18 mouse cellular contexts compared by ENCODE assay signal in the genomic region with DNA sequence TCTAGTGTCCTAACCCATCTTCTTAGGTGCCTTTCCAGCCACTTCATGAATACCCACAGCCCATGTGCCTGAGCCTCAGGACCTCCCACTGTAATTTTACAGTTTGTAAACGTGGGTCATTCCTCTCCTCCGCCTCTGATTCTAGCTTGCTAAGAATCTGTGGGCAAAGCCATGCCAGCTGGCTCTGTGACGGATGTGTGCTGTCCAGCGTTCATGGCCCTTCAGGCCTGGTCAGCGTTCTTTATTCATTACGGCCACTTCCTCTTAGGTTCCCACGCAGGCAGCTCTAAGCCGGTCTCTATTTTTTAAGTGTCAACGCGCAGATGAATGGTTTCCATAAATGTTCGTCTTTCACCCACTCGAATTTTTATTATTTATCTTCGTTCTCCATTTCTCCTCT.
DNase-seq lines count a peak whose midpoint lies in the region; ATAC-seq and TF ChIP-seq lines count a peak whose summit lies in the region.
"Had no signal": no experiment of that assay in that cellular context is flagged by ENCODE, and none has a peak within 500 bp of the region (broad histone marks: within the 10 kb centered on the region; RNA-seq: fewer than 3 reads in every experiment).

No protein-coding gene starts in this region.

- H3K4me1 ChIP-seq in hindbrain, embryonic 16.5 days (ENCODE audit: control insufficient read depth, insufficient read depth, low read depth, low read length): peaks cover 6% of the 10 kb centered on the region
- peaks cover 21% of the 10 kb centered on the region for H3K4me1 ChIP-seq in hindbrain, embryonic 10.5 days (replicated peaks)
- peaks cover 18% of the 10 kb centered on the region for H3K4me1 ChIP-seq in neural tube, embryonic 15.5 days
- H3K4me1 ChIP-seq: megakaryocyte, embryonic 14.5 days had no signal

- no peaks in the 10 kb centered on the region for H3K27me3 ChIP-seq in hindbrain, embryonic 16.5 days (replicated peaks; ENCODE audit: control insufficient read depth, insufficient read depth, low read length)
- peaks cover 4% of the 10 kb centered on the region; the same call in 1 of the 2 replicates for H3K27me3 ChIP-seq in hindbrain, embryonic 10.5 days (ENCODE audit: insufficient read depth, poor library complexity, severe bottlenecking)
- H3K27me3 ChIP-seq in neural tube, embryonic 15.5 days (replicated peaks): no peaks in the 10 kb centered on the region
- H3K27me3 ChIP-seq: heart, embryonic 13.5 days; limb, embryonic 13.5 days; megakaryocyte, embryonic 14.5 days had no signal

- peak; percentile 28; the same call in 1 of the 2 replicates for ATAC-seq in hindbrain, embryonic 16.5 days
- ATAC-seq in neural tube, embryonic 15.5 days (ENCODE audit: low FRiP score): peak; percentile 29; the same call in 1 of the 2 replicates
- ATAC-seq: forebrain, embryonic 14.5 days had no signal

- intact Hi-C loops in gastrocnemius, adult 2 months (cut with DNase I): no loop called here

- no peaks in the 10 kb centered on the region for H3K9me3 ChIP-seq in hindbrain, embryonic 16.5 days (ENCODE audit: control insufficient read depth, low read length)
- H3K9me3 ChIP-seq in hindbrain, embryonic 10.5 days: no peaks in the 10 kb centered on the region
- H3K9me3 ChIP-seq in neural tube, embryonic 15.5 days (replicated peaks): no peaks in the 10 kb centered on the region
- H3K9me3 ChIP-seq: embryonic facial prominence, embryonic 10.5 days; heart, embryonic 13.5 days; limb, embryonic 13.5 days; megakaryocyte, embryonic 14.5 days had no signal

- DNase-seq in gastrocnemius, adult 2 months: peak; percentile 60
- DNase-seq in gastrocnemius, adult 18-20 months (ENCODE audit: low spot score): no peak
- DNase-seq in hindbrain, embryonic 10.5 days (ENCODE audit: low spot score): no peak
- DNase-seq in neural tube, embryonic 10.5 days (ENCODE audit: extremely low spot score, low spot score): no peak
- DNase-seq in lung, postnatal 36 days: peak; percentile 30
- DNase-seq in retina, postnatal 1 day: no peak
- DNase-seq: adrenal gland, postnatal 36 days; cerebellum, adult 2 months; right cerebral cortex, postnatal 14 days; thymus, postnatal 14 days had no signal

- H3K9ac ChIP-seq in hindbrain, embryonic 16.5 days (ENCODE audit: low read depth, low read length): no peak overlapping the region
- H3K9ac ChIP-seq in neural tube, embryonic 15.5 days (replicated peaks): no peak overlapping the region
- H3K9ac ChIP-seq: heart, embryonic 13.5 days; limb, embryonic 13.5 days; liver, embryonic 14.5 days had no signal

- 76% methylated on average over 13 of the region's 13 CpGs for WGBS in hindbrain, embryonic 16.5 days
- WGBS in hindbrain, embryonic 10.5 days: 85% methylated on average over 13 of the region's 13 CpGs
- WGBS in neural tube, embryonic 15.5 days: 67% methylated on average over 13 of the region's 13 CpGs

- H3K4me2 ChIP-seq in hindbrain, embryonic 16.5 days (ENCODE audit: low read length): no peak overlapping the region
- no peak overlapping the region for H3K4me2 ChIP-seq in neural tube, embryonic 15.5 days
- H3K4me2 ChIP-seq: heart, embryonic 13.5 days; limb, embryonic 13.5 days had no signal

- H3K4me3 ChIP-seq in gastrocnemius, adult 2 months: no peak overlapping the region
- no peak overlapping the region for H3K4me3 ChIP-seq in hindbrain, embryonic 16.5 days (ENCODE audit: low read length)
- H3K4me3 ChIP-seq in hindbrain, embryonic 10.5 days: no peak overlapping the region
- H3K4me3 ChIP-seq in neural tube, embryonic 15.5 days (replicated peaks): no peak overlapping the region
- H3K4me3 ChIP-seq: embryonic facial prominence, embryonic 10.5 days; heart, embryonic 13.5 days; limb, embryonic 13.5 days; megakaryocyte, embryonic 14.5 days had no signal

- TF ChIP-seq CTCF in gastrocnemius, adult 2 months (IDR thresholded peaks at IDR 0.05): no peak

- H3K27ac ChIP-seq in gastrocnemius, adult 2 months: no peak overlapping the region
- no peak overlapping the region for H3K27ac ChIP-seq in hindbrain, embryonic 16.5 days (ENCODE audit: low read depth, low read length)
- H3K27ac ChIP-seq in hindbrain, embryonic 10.5 days: no peak overlapping the region
- no peak overlapping the region for H3K27ac ChIP-seq in neural tube, embryonic 15.5 days (replicated peaks)
- H3K27ac ChIP-seq: embryonic facial prominence, embryonic 10.5 days; heart, embryonic 13.5 days; limb, embryonic 13.5 days; liver, embryonic 14.5 days had no signal

- no peaks in the 10 kb centered on the region for H3K36me3 ChIP-seq in hindbrain, embryonic 16.5 days (ENCODE audit: control insufficient read depth, insufficient read depth, low read length)
- no peaks in the 10 kb centered on the region for H3K36me3 ChIP-seq in hindbrain, embryonic 10.5 days
- no peaks in the 10 kb centered on the region for H3K36me3 ChIP-seq in neural tube, embryonic 15.5 days
- H3K36me3 ChIP-seq: embryonic facial prominence, embryonic 10.5 days; heart, embryonic 13.5 days had no signal

Comparison
In these comparisons a context has a peak if more than half of its experiments do, and no peak if none do; other contexts are left out.
1. DNase-seq: peak in gastrocnemius, adult 2 months (single experiment) and lung, postnatal 36 days (single experiment); none in gastrocnemius, adult 18-20 months (single experiment), hindbrain, embryonic 10.5 days (single experiment), neural tube, embryonic 10.5 days (single experiment) and retina, postnatal 1 day (single experiment).